Mouse (Mus musculus): ENCODE data around the gene Atp6v0a1. TPM values are rescaled to one million over a fixed set of nuclear protein-coding genes. Genes with fewer than 3 reads are reported as not detected.
A peak's percentile ranks its signal among the peaks of the same experiment; 100 is the strongest.

Atp6v0a1 gene
- polyA plus RNA-seq, 1 experiment from 2014 or later = 29.4 TPM

- TF ChIP-seq EP300 (IDR thresholded peaks at IDR 0.05; ENCODE audit: low read depth) = no peak
- H3K27me3 ChIP-seq (ENCODE audit: insufficient read depth, low read length) = no peaks in the 10 kb centered on the region
- H3K4me2 ChIP-seq (ENCODE audit: low read depth, low read length) = no peak overlapping the region
- no peak for DNase-seq
- no peak overlapping the region for H3K4me3 ChIP-seq (ENCODE audit: low read depth, low read length)
- peaks cover 34% of the 10 kb centered on the region for H3K36me3 ChIP-seq (replicated peaks; ENCODE audit: insufficient read depth, low read length)
- 89% methylated on average over 18 of the region's 18 CpGs for WGBS (ENCODE audit: insufficient replicate concordance)
- no peak overlapping the region for H3K9ac ChIP-seq (replicated peaks)
- ATAC-seq = no peak
- H3K4me1 ChIP-seq (ENCODE audit: insufficient read depth) = peaks cover 46% of the 10 kb centered on the region
- no peak overlapping the region for H3K27ac ChIP-seq (ENCODE audit: low read depth)
- no peaks in the 10 kb centered on the region for H3K9me3 ChIP-seq (ENCODE audit: low read length)
Measured at GRCm38 (mm10) chr11:101085617-101086322, 76.5 kb downstream of the Atp6v0a1 start.

- DNase-seq (no peak), ATAC-seq (no peak)
- Histone ChIP-seq H3K27ac (ENCODE audit: low read depth) (peak overlapping the region; percentile 87), H3K9me3 (ENCODE audit: low read length) (no peaks in the 10 kb centered on the region), H3K4me2 (ENCODE audit: low read depth, low read length) (peak overlapping the region; percentile 98), H3K4me3 (ENCODE audit: low read depth, low read length) (peak overlapping the region; percentile 80; the same call in 1 of the 2 replicates), H3K9ac (replicated peaks) (peak overlapping the region; percentile 86; the same call in 1 of the 2 replicates), H3K27me3 (ENCODE audit: insufficient read depth, low read length) (no peaks in the 10 kb centered on the region), H3K36me3 (replicated peaks; ENCODE audit: insufficient read depth, low read length) (peaks cover 39% of the 10 kb centered on the region), H3K4me1 (ENCODE audit: insufficient read depth) (peaks cover 44% of the 10 kb centered on the region)
- TF ChIP-seq EP300 (IDR thresholded peaks at IDR 0.05; ENCODE audit: low read depth) (no peak), CTCF (IDR thresholded peaks at IDR 0.05; ENCODE audit: low read depth) (no peak)
- 76% methylated on average over 6 of the region's 6 CpGs for WGBS (ENCODE audit: insufficient replicate concordance)
Measured at GRCm38 (mm10) chr11:101086323-101086674, 77.0 kb downstream of the Atp6v0a1 start.

- peak; percentile 91 for DNase-seq
- peak; percentile 73 for ATAC-seq
- H3K4me3 ChIP-seq (ENCODE audit: low read depth, low read length) = peak within 1 kb of the TSS; percentile 80
- no peaks in the 10 kb centered on the region for H3K9me3 ChIP-seq (ENCODE audit: low read length)
- H3K9ac ChIP-seq (replicated peaks) = peak within 1 kb of the TSS; percentile 86
- peak within 1 kb of the TSS; percentile 87 for H3K27ac ChIP-seq (ENCODE audit: low read depth)
- peaks cover 36% of the 10 kb centered on the region for H3K4me1 ChIP-seq (ENCODE audit: insufficient read depth)
- H3K36me3 ChIP-seq (replicated peaks; ENCODE audit: insufficient read depth, low read length) = peaks cover 46% of the 10 kb centered on the region
- TF ChIP-seq CTCF (IDR thresholded peaks at IDR 0.05; ENCODE audit: low read depth) = no peak
- no peak for TF ChIP-seq EP300 (IDR thresholded peaks at IDR 0.05; ENCODE audit: low read depth)
- 2% methylated on average over 51 of the region's 52 CpGs for WGBS (ENCODE audit: insufficient replicate concordance)
- H3K27me3 ChIP-seq (ENCODE audit: insufficient read depth, low read length) = no peaks in the 10 kb centered on the region
- H3K4me2 ChIP-seq (ENCODE audit: low read depth, low read length) = peak within 1 kb of the TSS; percentile 98
Measured at GRCm38 (mm10) chr11:101086756-101087681, 77.8 kb downstream of the Atp6v0a1 start, which contains the start of gene Mlx. TSS of gene Mlx (plus strand) at chr11:101087277.

GRCm38 (mm10) chr11:101087682-101088055 lies 78.4 kb downstream of the Atp6v0a1 start:
- Histone ChIP-seq H3K4me2 (ENCODE audit: low read depth, low read length) (peak overlapping the region; percentile 98), H3K9me3 (ENCODE audit: low read length) (no peaks in the 10 kb centered on the region), H3K4me1 (ENCODE audit: insufficient read depth) (peaks cover 35% of the 10 kb centered on the region), H3K4me3 (ENCODE audit: low read depth, low read length) (peak overlapping the region; percentile 80), H3K9ac (replicated peaks) (peak overlapping the region; percentile 86), H3K27ac (ENCODE audit: low read depth) (peak overlapping the region; percentile 87), H3K27me3 (ENCODE audit: insufficient read depth, low read length) (no peaks in the 10 kb centered on the region), H3K36me3 (replicated peaks; ENCODE audit: insufficient read depth, low read length) (peaks cover 53% of the 10 kb centered on the region)
- no peak for DNase-seq
- 8% methylated on average over 8 of the region's 8 CpGs for WGBS (ENCODE audit: insufficient replicate concordance)
- no peak for ATAC-seq
- TF ChIP-seq EP300 (IDR thresholded peaks at IDR 0.05; ENCODE audit: low read depth) = no peak
- no peak for TF ChIP-seq CTCF (IDR thresholded peaks at IDR 0.05; ENCODE audit: low read depth)

GRCm38 (mm10) chr11:101089931-101090330 lies 80.7 kb downstream of the Atp6v0a1 start:
- H3K27me3 ChIP-seq (ENCODE audit: insufficient read depth, low read length) = no peaks in the 10 kb centered on the region
- WGBS (ENCODE audit: insufficient replicate concordance) = 60% methylated on average over 1 of the region's 1 CpGs
- no peak overlapping the region for H3K4me2 ChIP-seq (ENCODE audit: low read depth, low read length)
- H3K4me1 ChIP-seq (ENCODE audit: insufficient read depth) = peaks cover 26% of the 10 kb centered on the region
- H3K4me3 ChIP-seq (ENCODE audit: low read depth, low read length) = no peak overlapping the region
- ATAC-seq (no peak), DNase-seq (no peak)
- H3K9me3 ChIP-seq (ENCODE audit: low read length) = no peaks in the 10 kb centered on the region
- TF ChIP-seq CTCF (IDR thresholded peaks at IDR 0.05; ENCODE audit: low read depth) (no peak), EP300 (IDR thresholded peaks at IDR 0.05; ENCODE audit: low read depth) (no peak)
- no peak overlapping the region for H3K9ac ChIP-seq (replicated peaks)
- H3K27ac ChIP-seq (ENCODE audit: low read depth) = no peak overlapping the region
- H3K36me3 ChIP-seq (replicated peaks; ENCODE audit: insufficient read depth, low read length) = peaks cover 56% of the 10 kb centered on the region

GRCm38 (mm10) chr11:101094930-101095313 lies 85.7 kb downstream of the Atp6v0a1 start:
- peak overlapping the region; percentile 83 for H3K4me2 ChIP-seq (ENCODE audit: low read depth, low read length)
- H3K27me3 ChIP-seq (ENCODE audit: insufficient read depth, low read length) = no peaks in the 10 kb centered on the region
- H3K4me3 ChIP-seq (ENCODE audit: low read depth, low read length) = peak overlapping the region; percentile 76
- WGBS (ENCODE audit: insufficient replicate concordance) = 1% methylated on average over 18 of the region's 18 CpGs
- 0 out of 2 replicates have a peak overlapping the region, but pooled peaks have one; percentile 97 for H3K27ac ChIP-seq (ENCODE audit: low read depth)
- ATAC-seq (peak; percentile 5), DNase-seq (no peak)
- peak overlapping the region; percentile 82 for H3K9ac ChIP-seq (replicated peaks)
- no peak for TF ChIP-seq CTCF (IDR thresholded peaks at IDR 0.05; ENCODE audit: low read depth)
- no peak for TF ChIP-seq EP300 (IDR thresholded peaks at IDR 0.05; ENCODE audit: low read depth)
- no peaks in the 10 kb centered on the region for H3K9me3 ChIP-seq (ENCODE audit: low read length)
- peaks cover 12% of the 10 kb centered on the region for H3K4me1 ChIP-seq (ENCODE audit: insufficient read depth)
- peaks cover 69% of the 10 kb centered on the region for H3K36me3 ChIP-seq (replicated peaks; ENCODE audit: insufficient read depth, low read length)

Data from liver, postnatal 0 days (tissue).